Mouse (Mus musculus) myocyte (in vitro differentiated cells): ENCODE results near the gene Aqp8.

ENCODE experiments used
- CEBPB ChIP-seq: IDR thresholded peaks from 2 replicates; pipeline ENCODE4 v1.6.1; 2011; ENCODE audit warnings: mild to moderate bottlenecking, moderate library complexity; ENCODE audit not compliant: poor library complexity, insufficient read depth, severe bottlenecking
- E2F4 ChIP-seq: IDR thresholded peaks from one replicate; pipeline ENCODE4 v1.6.1; 2011; ENCODE audit warnings: mild to moderate bottlenecking, control low read depth, moderate library complexity; ENCODE audit not compliant: insufficient read depth
- MYOD1 ChIP-seq, 3 experiments: IDR thresholded peaks; one replicate each; pipeline ENCODE4 v1.6.1; 2011; ENCODE audit warnings: control low read depth in 2 of 3, low read depth in 2 of 3, mild to moderate bottlenecking in 2 of 3, moderate library complexity in 1 of 3; ENCODE audit not compliant: insufficient read length in 2 of 3, control insufficient read depth in 1 of 3
- MYOG ChIP-seq, 3 experiments: IDR thresholded peaks; one replicate each; pipeline ENCODE4 v1.6.1; 2011; ENCODE audit warnings: control low read depth in 2 of 3, low read depth in 2 of 3, mild to moderate bottlenecking in 2 of 3; ENCODE audit not compliant: insufficient read length in 2 of 3, control insufficient read depth in 1 of 3, insufficient read depth in 1 of 3
- POLR2A ChIP-seq: IDR thresholded peaks from one replicate; pipeline ENCODE4 v1.6.1; 2011; ENCODE audit warnings: low read depth, mild to moderate bottlenecking, control low read depth, moderate library complexity; ENCODE audit not compliant: insufficient read length
- POLR2AphosphoS2 ChIP-seq: IDR thresholded peaks from one replicate; pipeline ENCODE4 v1.6.1; 2011; ENCODE audit warnings: low read depth, control low read depth; ENCODE audit not compliant: insufficient read length
- SRF ChIP-seq: IDR thresholded peaks from one replicate; pipeline ENCODE4 v1.6.1; 2011; ENCODE audit warnings: low read depth; ENCODE audit not compliant: control insufficient read depth, insufficient read length
- TCF12 ChIP-seq: IDR thresholded peaks from one replicate; pipeline ENCODE4 v1.6.1; 2011; ENCODE audit warnings: mild to moderate bottlenecking, control low read depth; ENCODE audit not compliant: poor library complexity, insufficient read depth, severe bottlenecking

DNA sequence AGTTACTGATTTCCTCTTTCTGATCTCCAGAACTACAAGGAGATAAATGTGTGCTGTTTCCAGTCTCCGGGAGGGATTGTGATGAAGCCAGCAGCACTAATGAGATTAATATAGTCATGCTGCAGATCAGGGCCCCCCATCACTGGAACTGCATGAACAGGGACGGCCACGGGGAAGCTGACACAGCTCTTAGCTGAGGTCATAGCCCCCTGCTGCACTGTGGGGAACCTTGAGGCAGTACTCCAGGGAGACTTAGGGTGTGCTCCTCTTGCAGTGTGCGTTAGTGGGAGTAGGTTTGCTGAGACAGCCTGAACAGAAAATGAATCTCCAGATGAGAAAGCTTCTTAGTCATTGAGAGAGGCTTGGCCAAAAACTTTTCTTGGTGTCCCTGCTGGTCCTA is 30.9 kb upstream of the Aqp8 start:
- TF ChIP-seq POLR2AphosphoS2 (no peak), SRF (no peak), POLR2A (no peak), TCF12 (no peak), E2F4 (no peak), MYOG (IDR thresholded peaks at IDR 0.05; ENCODE audit: control insufficient read depth in 1 of 3, insufficient read depth in 1 of 3, insufficient read length in 2 of 3, low read depth in 2 of 3) (no peak), CEBPB (no peak), MYOD1 (IDR thresholded peaks at IDR 0.05; ENCODE audit: control insufficient read depth in 1 of 3, insufficient read length in 2 of 3, low read depth in 2 of 3) (no peak)
